Mouse (Mus musculus) limb, embryonic 10.5 days (tissue): ENCODE measurements around the gene Rad51b. TPM values are rescaled to one million over a fixed set of nuclear protein-coding genes. Genes with fewer than 3 reads are reported as not detected.

Experiments used
- DNase-seq: peaks from one replicate; pipeline ENCODE4 v3.0.0-alpha.2; 2017; ENCODE audit warnings: low spot score
- H3K27ac ChIP-seq: fragments of 300-500 bp; sonication (generic); 2 replicates; pipeline ENCODE4 v1.5.1; 2016; ENCODE audit warnings: mild to moderate bottlenecking
- H3K27me3 ChIP-seq: fragments of 300-500 bp; sonication (generic); 2 replicates; pipeline ENCODE4 v1.6.1; 2016; ENCODE audit warnings: low read depth, mild to moderate bottlenecking; ENCODE audit not compliant: poor library complexity, severe bottlenecking
- H3K36me3 ChIP-seq: fragments of 300-500 bp; sonication (generic); 2 replicates; pipeline ENCODE4 v1.6.1; 2016; ENCODE audit warnings: mild to moderate bottlenecking, moderate library complexity
- H3K4me1 ChIP-seq: fragments of 300-500 bp; sonication (generic); 2 replicates; pipeline ENCODE4 v1.6.1; 2016
- H3K4me3 ChIP-seq: fragments of 300-500 bp; sonication (generic); 2 replicates; pipeline ENCODE4 v1.5.1; 2016; ENCODE audit warnings: mild to moderate bottlenecking, moderate library complexity
- H3K9me3 ChIP-seq: fragments of 300-500 bp; sonication (generic); replicated peaks from 2 replicates; pipeline ENCODE4 v1.6.1; 2016; ENCODE audit warnings: mild to moderate bottlenecking
- WGBS: fragments of 180-500 bp; shearing (Covaris S2); methylation state at CpG from one replicate; pipeline ENCODE4 v1.1.7; 2016; 5-methylcytosine and 5-hydroxymethylcytosine counted together
- polyA plus RNA-seq: library from polyadenylated mRNA; unstranded; fragments of >200 nt; fragmentation: Nextera tagmentation; extraction: Ambion mirVana; gene quantifications from 2 replicates; pipeline ENCODE4 v1.2.1, GENCODE M21; 2016

Rad51b gene
- polyA plus RNA-seq, 1 experiment from 2014 or later, result 7.4 TPM

DNA sequence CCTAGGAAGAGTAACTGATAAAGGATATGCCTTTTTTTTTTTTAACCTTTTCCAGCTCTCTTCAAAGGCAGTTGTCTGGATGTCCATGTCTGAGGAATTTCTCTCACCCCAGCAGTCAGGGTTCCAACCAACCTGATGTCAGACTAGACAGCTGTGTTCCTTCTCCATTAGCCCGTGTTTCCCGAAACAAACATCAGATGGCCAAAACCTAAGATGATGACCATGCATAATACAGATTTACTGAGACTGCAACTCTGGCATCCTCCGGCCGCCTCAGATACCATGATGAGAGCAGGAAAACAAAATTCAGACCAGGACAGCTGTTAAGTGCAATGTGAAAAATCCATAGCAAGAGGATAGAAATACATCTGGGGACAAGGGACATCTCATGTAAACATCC lies 460.7 kb downstream of the Rad51b start:
- no peaks in the 10 kb centered on the region for H3K9me3 ChIP-seq
- H3K27me3 ChIP-seq, result no peaks in the 10 kb centered on the region
- H3K27ac ChIP-seq, result no peak overlapping the region
- no peak overlapping the region for H3K4me3 ChIP-seq
- WGBS, result 75% methylated on average over 4 of the region's 4 CpGs
- peaks cover 73% of the 10 kb centered on the region for H3K4me1 ChIP-seq
- DNase-seq, result no peak
- no peaks in the 10 kb centered on the region for H3K36me3 ChIP-seq

DNA sequence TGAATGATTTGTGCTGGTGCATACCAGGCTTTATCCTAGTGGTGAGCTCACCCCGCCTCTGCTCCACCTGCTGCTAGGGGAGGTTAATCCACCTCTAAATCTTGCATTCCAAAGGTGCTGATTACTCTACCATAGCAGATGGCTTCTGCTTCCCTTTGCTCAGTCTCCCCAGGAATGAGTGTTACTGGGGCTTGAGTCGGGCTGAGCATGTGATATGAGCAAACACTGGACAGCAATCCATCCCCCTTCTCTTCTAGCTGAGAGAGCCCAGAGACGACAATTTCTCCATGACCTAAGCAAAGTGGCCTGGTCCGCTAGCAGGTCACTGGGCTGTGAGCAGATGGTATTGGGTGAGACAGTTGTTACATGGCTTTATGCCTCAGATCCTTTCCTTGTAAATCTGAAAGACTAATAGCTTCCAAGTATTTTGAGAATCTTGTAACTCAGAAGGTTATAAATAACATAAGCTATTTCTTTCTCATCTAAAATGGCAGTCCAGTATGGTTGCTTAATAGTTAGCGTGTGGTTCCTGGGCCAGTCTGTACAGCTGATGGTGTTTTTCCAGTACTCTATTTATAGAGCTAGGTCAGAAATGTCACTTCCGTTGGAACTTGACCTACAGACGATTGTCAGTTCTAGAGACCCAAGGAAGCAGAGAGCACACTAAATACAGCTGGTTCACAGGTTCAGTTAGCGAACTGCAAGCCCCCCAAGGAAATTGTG lies 462.3 kb downstream of the Rad51b start:
- peaks cover 57% of the 10 kb centered on the region for H3K4me1 ChIP-seq
- no peaks in the 10 kb centered on the region for H3K27me3 ChIP-seq
- H3K9me3 ChIP-seq, result no peaks in the 10 kb centered on the region
- 72% methylated on average over 8 of the region's 8 CpGs for WGBS
- H3K4me3 ChIP-seq, result no peak overlapping the region
- no peak for DNase-seq
- no peaks in the 10 kb centered on the region for H3K36me3 ChIP-seq
- H3K27ac ChIP-seq, result peak overlapping the region; percentile 19; the same call in 1 of the 2 replicates

DNA sequence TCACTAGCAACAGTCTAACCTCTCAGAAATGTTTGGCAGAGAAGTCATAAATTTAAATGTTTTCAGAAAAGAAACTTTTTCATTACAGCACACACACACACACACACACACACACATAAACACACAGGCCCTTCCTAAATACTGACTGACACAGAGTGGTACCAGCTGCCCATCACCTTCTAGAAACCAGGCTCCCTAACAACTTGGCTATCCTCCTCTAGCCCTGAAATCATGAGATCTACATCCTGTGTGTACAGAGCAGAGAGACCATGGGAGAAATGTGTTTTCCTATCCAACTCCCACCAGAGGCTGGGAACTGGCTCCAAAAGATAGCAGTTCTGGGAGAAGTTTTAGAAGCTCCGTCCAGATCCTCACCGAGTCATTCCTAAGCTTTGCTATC lies 464.1 kb downstream of the Rad51b start:
- Histone ChIP-seq H3K27ac (no peak overlapping the region), H3K4me1 (peaks cover 38% of the 10 kb centered on the region), H3K4me3 (no peak overlapping the region), H3K27me3 (no peaks in the 10 kb centered on the region), H3K36me3 (no peaks in the 10 kb centered on the region), H3K9me3 (no peaks in the 10 kb centered on the region)
- WGBS, result 90% methylated on average over 2 of the region's 2 CpGs
- DNase-seq, result no peak

DNA sequence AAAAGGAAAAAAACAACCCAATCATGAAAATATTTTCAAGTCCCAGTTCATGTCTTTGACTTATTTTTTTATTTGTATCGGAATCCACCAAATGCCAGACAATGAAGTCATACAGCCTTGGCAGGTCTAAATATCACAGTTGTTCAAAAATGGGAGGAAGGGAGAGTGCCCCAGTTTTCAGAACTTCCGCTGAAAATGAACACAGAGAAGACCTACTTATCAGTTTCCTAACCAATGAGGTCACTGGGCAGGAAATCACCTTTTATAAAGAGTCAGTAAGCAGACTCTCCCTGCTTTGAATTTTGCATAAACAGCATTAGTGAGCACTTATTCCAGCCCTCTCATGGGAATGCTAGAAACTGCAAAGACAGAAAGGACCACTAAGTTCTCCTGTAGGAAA lies 465.0 kb downstream of the Rad51b start:
- WGBS, result 74% methylated on average over 2 of the region's 2 CpGs
- DNase-seq, result no peak
- H3K9me3 ChIP-seq, result no peaks in the 10 kb centered on the region
- no peak overlapping the region for H3K27ac ChIP-seq
- no peaks in the 10 kb centered on the region for H3K36me3 ChIP-seq
- H3K4me1 ChIP-seq, result peaks cover 33% of the 10 kb centered on the region
- H3K27me3 ChIP-seq, result no peaks in the 10 kb centered on the region
- no peak overlapping the region for H3K4me3 ChIP-seq

DNA sequence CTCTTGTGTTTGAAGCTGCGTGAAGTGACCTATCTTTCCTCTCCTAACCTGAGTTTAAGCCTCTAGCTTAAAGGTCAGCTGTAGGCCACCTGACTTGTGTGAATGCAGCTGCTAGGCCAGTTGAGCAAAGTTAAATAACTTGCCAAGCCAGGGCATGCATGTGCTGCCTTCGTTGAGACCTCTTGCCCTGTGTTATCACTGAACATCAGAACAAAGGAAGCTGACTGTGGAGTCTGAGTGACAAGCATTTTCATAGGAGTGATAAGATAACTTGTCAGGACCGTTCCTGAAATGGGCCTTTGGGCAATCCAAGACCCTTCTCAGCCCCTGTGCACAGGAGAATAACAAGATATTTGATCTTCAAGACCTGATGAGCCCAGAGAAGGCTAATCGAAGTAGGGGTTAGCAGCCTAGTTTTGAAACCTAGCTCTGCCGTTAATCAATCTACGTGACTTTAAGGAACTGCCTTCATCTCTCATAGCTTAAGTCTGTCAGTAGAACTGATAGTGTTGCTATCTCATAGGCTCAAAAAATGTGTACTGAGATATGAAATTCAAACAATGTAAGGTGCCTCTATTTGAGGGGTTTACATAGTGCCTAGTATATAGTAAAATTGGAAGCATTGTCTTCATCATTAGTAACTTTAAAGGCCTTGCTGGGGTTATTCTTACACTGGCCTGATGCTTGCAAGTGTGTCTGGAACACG lies 465.6 kb downstream of the Rad51b start:
- no peaks in the 10 kb centered on the region for H3K27me3 ChIP-seq
- H3K4me1 ChIP-seq, result peaks cover 32% of the 10 kb centered on the region
- WGBS, result 51% methylated on average over 7 of the region's 7 CpGs
- H3K36me3 ChIP-seq, result no peaks in the 10 kb centered on the region
- H3K4me3 ChIP-seq, result no peak overlapping the region
- no peaks in the 10 kb centered on the region for H3K9me3 ChIP-seq
- H3K27ac ChIP-seq, result no peak overlapping the region
- DNase-seq, result no peak

DNA sequence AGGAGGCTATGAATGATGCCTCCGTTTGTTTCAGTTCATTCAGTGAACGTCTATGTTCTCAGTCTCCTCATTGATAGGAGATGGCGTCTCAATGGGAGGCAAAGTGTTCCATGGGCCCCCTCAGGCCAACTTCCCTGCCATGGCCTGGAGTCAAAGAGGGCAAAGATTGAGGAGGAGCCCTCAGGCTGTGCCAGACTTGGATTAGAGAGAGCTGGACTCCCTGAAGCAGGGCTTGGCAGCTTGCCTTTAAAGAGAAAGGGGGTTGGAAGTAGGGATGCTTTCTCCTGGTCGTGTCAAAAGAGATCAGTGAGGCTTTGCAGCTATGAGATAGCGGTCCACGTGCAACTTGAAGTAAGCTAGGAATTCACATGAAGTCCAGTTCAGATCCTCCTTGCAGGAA lies 469.0 kb downstream of the Rad51b start:
- Histone ChIP-seq H3K27me3 (no peaks in the 10 kb centered on the region), H3K27ac (0 out of 2 replicates have a peak overlapping the region, but pooled peaks have one; percentile 1), H3K4me1 (peaks cover 14% of the 10 kb centered on the region; the same call in 1 of the 2 replicates), H3K4me3 (no peak overlapping the region), H3K36me3 (no peaks in the 10 kb centered on the region), H3K9me3 (no peaks in the 10 kb centered on the region)
- 92% methylated on average over 6 of the region's 6 CpGs for WGBS
- DNase-seq, result no peak

DNA sequence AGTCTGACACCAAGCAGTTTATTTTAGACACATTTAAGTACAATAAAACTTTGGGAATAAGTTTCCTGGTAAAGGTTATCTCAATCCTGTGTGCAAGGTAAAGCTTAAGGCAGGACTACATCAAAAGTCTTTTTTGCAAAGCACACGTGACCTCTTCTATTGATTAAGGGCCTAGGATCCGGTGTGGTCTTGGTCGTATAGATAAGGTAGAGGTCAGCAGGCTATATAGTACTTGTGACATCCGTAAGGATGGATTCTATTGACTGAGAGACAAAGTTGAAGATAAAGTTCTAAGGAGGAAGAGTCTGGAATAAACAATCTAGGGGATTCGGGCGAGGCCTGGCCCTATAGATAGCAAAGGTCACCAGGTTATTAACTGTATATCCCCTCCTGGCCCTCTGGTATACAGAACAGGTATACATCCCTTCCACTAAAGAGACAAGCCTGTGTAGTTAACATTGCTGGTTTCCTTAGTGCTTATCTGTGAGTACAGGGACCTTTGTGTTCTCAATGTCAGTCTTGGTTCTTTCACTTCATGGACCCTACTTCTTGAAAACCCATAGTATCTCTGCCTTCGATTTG lies 471.8 kb downstream of the Rad51b start:
- Histone ChIP-seq H3K4me1 (0 out of 2 replicates have a peak, but pooled peaks cover 6% of the 10 kb centered on the region), H3K27ac (no peak overlapping the region), H3K27me3 (no peaks in the 10 kb centered on the region), H3K36me3 (no peaks in the 10 kb centered on the region), H3K9me3 (no peaks in the 10 kb centered on the region), H3K4me3 (no peak overlapping the region)
- DNase-seq, result no peak
- 69% methylated on average over 7 of the region's 7 CpGs for WGBS

DNA sequence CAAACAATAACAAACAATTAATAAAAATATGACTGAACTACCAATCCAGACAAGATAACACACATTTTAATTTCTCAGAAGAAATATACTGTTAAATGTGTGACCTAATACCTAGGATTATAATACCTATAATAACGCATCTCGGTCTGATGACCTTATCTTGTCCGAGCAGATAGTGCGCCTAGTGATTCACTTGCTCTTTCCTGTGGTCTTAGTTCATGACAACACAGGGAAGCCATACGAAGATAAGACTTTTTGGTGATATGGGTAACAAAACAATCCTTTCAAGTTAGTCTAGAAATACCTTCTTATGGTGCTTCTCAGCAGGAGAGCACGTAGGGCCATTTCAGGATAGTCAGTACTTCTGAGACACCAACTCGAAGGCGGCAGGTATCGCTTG lies 472.7 kb downstream of the Rad51b start:
- Histone ChIP-seq H3K9me3 (no peaks in the 10 kb centered on the region), H3K36me3 (no peaks in the 10 kb centered on the region), H3K4me1 (0 out of 2 replicates have a peak, but pooled peaks cover 6% of the 10 kb centered on the region), H3K4me3 (no peak overlapping the region), H3K27me3 (no peaks in the 10 kb centered on the region), H3K27ac (no peak overlapping the region)
- 93% methylated on average over 9 of the region's 9 CpGs for WGBS
- DNase-seq, result no peak

DNA sequence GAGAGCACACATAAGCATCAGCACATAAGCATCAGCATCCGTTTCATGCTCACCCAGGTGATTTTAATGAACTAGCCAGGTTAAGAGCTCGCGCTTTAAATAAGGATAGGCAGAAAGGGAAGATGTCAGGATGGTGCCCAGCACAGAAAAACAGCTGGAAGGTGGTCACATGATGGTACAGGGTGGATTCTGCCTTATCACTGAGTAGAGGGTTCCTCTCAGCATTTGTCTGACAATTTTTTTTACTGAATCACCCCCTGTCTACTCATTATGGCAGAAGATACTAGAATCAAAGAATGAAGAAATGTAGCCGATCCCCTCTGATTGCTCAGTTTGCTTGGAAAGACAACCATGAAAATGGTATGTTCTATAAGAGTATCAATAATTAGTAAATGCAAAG lies 474.1 kb downstream of the Rad51b start:
- H3K27ac ChIP-seq, result no peak overlapping the region
- no peak for DNase-seq
- 97% methylated on average over 4 of the region's 4 CpGs for WGBS
- no peak overlapping the region for H3K4me3 ChIP-seq
- H3K9me3 ChIP-seq, result no peaks in the 10 kb centered on the region
- 0 out of 2 replicates have a peak, but pooled peaks cover 9% of the 10 kb centered on the region for H3K4me1 ChIP-seq
- no peaks in the 10 kb centered on the region for H3K36me3 ChIP-seq
- no peaks in the 10 kb centered on the region for H3K27me3 ChIP-seq

DNA sequence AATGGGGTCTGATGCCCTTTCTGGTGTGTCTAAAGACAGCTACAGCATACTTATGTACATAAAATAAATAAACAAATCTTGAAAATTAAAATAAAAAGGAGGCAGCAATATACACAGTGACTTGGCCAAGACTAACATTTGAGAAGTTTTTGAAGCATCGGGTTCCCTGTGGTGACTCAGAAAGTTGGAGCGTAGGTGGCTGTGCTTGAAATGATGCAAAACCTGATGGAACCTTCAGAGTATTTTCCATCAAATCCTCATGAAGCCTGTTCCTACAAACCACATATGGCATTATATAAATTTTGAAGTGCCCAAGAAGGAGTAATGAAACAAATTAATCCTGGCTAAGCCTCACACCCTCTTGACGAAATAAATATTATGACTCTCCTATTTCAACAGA lies 474.7 kb downstream of the Rad51b start:
- no peaks in the 10 kb centered on the region for H3K36me3 ChIP-seq
- DNase-seq, result no peak
- H3K9me3 ChIP-seq, result no peaks in the 10 kb centered on the region
- no peaks in the 10 kb centered on the region for H3K27me3 ChIP-seq
- H3K4me1 ChIP-seq, result 0 out of 2 replicates have a peak, but pooled peaks cover 9% of the 10 kb centered on the region
- no peak overlapping the region for H3K27ac ChIP-seq
- no peak overlapping the region for H3K4me3 ChIP-seq
- WGBS, result 94% methylated on average over 3 of the region's 3 CpGs

DNA sequence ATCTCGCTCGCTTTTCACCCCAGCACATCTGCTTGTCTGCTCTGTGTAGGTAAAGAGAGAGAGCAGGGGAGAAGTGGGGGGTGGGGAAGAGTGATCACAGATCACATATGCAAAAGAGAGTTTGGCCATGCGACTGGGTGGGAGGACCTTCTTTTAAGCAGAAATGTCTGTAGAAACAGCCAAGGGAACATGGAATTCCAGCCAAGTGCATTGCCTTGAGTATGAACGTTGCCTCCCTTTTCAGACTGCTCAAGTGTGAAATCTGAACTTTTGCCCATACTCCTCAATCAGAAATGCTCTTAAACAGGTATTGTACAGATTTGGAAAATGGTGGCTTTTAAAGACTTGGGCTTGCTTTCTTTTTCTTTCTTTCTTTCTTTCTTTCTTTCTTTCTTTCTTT lies 476.2 kb downstream of the Rad51b start:
- no peaks in the 10 kb centered on the region for H3K27me3 ChIP-seq
- no peak overlapping the region for H3K4me3 ChIP-seq
- no peak overlapping the region for H3K27ac ChIP-seq
- DNase-seq, result no peak
- H3K4me1 ChIP-seq, result 0 out of 2 replicates have a peak, but pooled peaks cover 3% of the 10 kb centered on the region
- no peaks in the 10 kb centered on the region for H3K9me3 ChIP-seq
- no peaks in the 10 kb centered on the region for H3K36me3 ChIP-seq
- 96% methylated on average over 4 of the region's 4 CpGs for WGBS

DNA sequence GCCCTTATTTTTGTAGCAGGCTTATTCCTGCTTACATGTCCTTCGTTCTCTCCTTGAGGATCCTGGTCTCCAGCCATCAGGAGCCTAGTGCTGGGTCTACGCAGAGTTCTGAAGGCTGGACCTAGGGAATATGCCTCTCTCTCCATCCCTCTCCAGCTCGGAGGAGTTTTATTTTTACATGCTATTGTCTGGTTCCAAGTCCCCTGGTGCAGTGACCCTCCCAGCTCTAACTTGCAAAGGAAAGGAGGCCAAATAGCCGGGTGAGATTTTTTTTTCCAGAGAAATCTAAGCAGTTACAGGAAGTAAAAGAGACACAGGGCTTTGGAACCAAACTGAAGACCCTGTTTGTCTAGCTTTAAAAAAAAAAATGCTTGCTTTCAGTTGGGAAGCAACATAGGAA lies 477.5 kb downstream of the Rad51b start:
- H3K36me3 ChIP-seq, result no peaks in the 10 kb centered on the region
- H3K4me3 ChIP-seq, result no peak overlapping the region
- 86% methylated on average over 4 of the region's 4 CpGs for WGBS
- H3K27ac ChIP-seq, result no peak overlapping the region
- H3K4me1 ChIP-seq, result 0 out of 2 replicates have a peak, but pooled peaks cover 5% of the 10 kb centered on the region
- DNase-seq, result no peak
- H3K27me3 ChIP-seq, result no peaks in the 10 kb centered on the region
- H3K9me3 ChIP-seq, result no peaks in the 10 kb centered on the region

DNA sequence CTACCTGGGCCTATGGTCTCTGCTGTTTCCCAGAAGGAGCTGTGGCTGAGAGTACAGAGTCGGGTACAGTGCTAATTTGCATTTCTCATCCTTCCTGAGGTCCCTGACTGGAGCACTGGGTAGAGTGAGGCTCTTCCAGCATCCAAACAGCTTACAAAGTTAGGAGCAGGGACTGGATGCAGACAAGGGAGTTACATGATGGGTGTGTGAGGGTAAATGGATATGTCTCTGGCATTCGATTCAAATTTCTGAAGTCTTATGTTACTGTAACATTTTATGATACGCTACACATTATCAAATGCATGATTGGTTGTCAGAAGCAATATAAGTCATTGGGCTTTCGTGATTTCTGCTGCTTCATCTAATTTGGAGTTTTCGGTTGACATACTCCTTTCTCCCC lies 479.7 kb downstream of the Rad51b start:
- Histone ChIP-seq H3K9me3 (no peaks in the 10 kb centered on the region), H3K4me1 (0 out of 2 replicates have a peak, but pooled peaks cover 5% of the 10 kb centered on the region), H3K27ac (0 out of 2 replicates have a peak overlapping the region, but pooled peaks have one; percentile 26), H3K27me3 (no peaks in the 10 kb centered on the region), H3K4me3 (no peak overlapping the region), H3K36me3 (no peaks in the 10 kb centered on the region)
- no peak for DNase-seq
- WGBS, result 87% methylated on average over 5 of the region's 5 CpGs
